Comparison of ENCODE assay signal across 9 mouse cellular contexts in the genomic region with DNA sequence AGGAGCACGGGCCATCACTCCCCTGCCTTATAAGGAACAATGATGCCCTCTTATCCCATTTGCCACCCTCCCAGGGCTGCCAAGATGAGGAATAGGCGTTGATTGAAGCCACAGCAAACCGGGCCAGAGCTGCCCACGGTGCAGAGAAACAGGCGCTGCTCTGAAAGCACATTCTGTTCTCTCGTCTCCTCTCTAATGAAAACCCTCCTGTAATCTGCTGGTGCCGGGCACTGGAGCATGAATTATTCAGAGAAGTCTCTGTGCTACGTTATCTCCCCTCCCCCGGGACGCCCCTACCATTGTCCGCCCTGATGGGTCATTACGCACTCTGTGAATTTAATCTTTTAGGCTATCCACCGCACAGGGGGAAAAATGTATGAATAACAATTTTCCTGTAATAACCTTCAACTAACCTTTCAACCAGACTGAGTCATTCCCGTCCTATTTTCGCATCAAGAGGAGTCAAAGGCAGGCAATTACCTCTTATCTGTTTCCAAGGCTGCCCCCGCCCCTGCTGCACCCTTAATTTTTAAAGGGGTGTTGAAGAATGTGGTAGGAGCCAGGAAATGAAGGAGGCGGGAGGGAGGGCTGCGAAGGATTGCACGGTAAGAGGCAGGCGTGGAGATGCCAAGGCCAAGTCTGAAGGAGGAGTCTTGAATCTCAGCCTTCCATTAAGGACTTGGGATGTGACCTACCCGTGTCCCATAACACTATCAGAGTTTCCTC.
DNase-seq lines count a peak whose midpoint lies in the region; ATAC-seq lines count a peak whose summit lies in the region.
"Had no signal": no experiment of that assay in that cellular context is flagged by ENCODE, and none has a peak within 500 bp of the region (broad histone marks: within the 10 kb centered on the region; RNA-seq: fewer than 3 reads in every experiment).

No protein-coding gene starts in this region.

- peak overlapping the region; percentile 19; the same call in 1 of the 2 replicates for H3K4me2 ChIP-seq in forebrain, embryonic 15.5 days (replicated peaks)
- no peak overlapping the region; the same call in 1 of the 2 replicates for H3K4me2 ChIP-seq in neural tube, embryonic 14.5 days (ENCODE audit: low read depth, low read length)
- H3K4me2 ChIP-seq: lung, embryonic 14.5 days had no signal

- ATAC-seq in forebrain, embryonic 15.5 days (replicated peaks): peak; percentile 91
- ATAC-seq in neural tube, embryonic 14.5 days (ENCODE audit: low read depth): peak; percentile 77

- no peak overlapping the region for H3K9ac ChIP-seq in forebrain, embryonic 15.5 days (replicated peaks)
- no peak overlapping the region; the same call in 1 of the 2 replicates for H3K9ac ChIP-seq in neural tube, embryonic 14.5 days (replicated peaks; ENCODE audit: low read depth, low read length)
- H3K9ac ChIP-seq: lung, embryonic 14.5 days had no signal

- peak; percentile 28 for DNase-seq in ovary, adult 18-20 months (ENCODE audit: low spot score)
- no peak for DNase-seq in ovary, postnatal 14 days (ENCODE audit: low spot score)
- peak; percentile 65 to 84 for DNase-seq in layer of hippocampus, postnatal 14 days (ENCODE audit: low spot score in 2 of 2)
- no peak for DNase-seq in B cell, adult 2 months
- DNase-seq in T-cell, adult 2 months (ENCODE audit: low spot score): no peak
- DNase-seq in liver: no peak
- DNase-seq: lung, embryonic 14.5 days had no signal

- H3K4me3 ChIP-seq in forebrain, embryonic 15.5 days: no peak overlapping the region
- H3K4me3 ChIP-seq in neural tube, embryonic 14.5 days (ENCODE audit: low read depth, low read length): no peak overlapping the region

- 8% methylated on average over 21 of the region's 21 CpGs for WGBS in forebrain, embryonic 15.5 days
- WGBS in neural tube, embryonic 14.5 days: 17% methylated on average over 21 of the region's 21 CpGs

- peaks cover 19% of the 10 kb centered on the region for H3K4me1 ChIP-seq in forebrain, embryonic 15.5 days
- H3K4me1 ChIP-seq in neural tube, embryonic 14.5 days (ENCODE audit: control insufficient read depth, insufficient read depth, low read length): peaks cover 13% of the 10 kb centered on the region

- H3K27me3 ChIP-seq in forebrain, embryonic 15.5 days: no peaks in the 10 kb centered on the region
- H3K27me3 ChIP-seq in neural tube, embryonic 14.5 days (ENCODE audit: control insufficient read depth, insufficient read depth, low read length): no peaks in the 10 kb centered on the region

- H3K27ac ChIP-seq in forebrain, embryonic 15.5 days (replicated peaks): peak overlapping the region; percentile 79
- peak overlapping the region; percentile 75 for H3K27ac ChIP-seq in neural tube, embryonic 14.5 days (ENCODE audit: low read depth, low read length)

- no peaks in the 10 kb centered on the region for H3K9me3 ChIP-seq in forebrain, embryonic 15.5 days
- no peaks in the 10 kb centered on the region for H3K9me3 ChIP-seq in neural tube, embryonic 14.5 days (ENCODE audit: control insufficient read depth, low read length)

- H3K36me3 ChIP-seq in forebrain, embryonic 15.5 days: no peaks in the 10 kb centered on the region
- H3K36me3 ChIP-seq in neural tube, embryonic 14.5 days (ENCODE audit: control insufficient read depth, insufficient read depth, low read length): no peaks in the 10 kb centered on the region

Comparison
In these comparisons a context has a peak if more than half of its experiments do, and no peak if none do; other contexts are left out.
1. DNase-seq: peak in ovary, adult 18-20 months (single experiment) and layer of hippocampus, postnatal 14 days (2 of 2); none in ovary, postnatal 14 days (single experiment), B cell, adult 2 months (0 of 2), T-cell, adult 2 months (single experiment) and liver (single experiment).